Mouse (Mus musculus) hindbrain, embryonic 13.5 days (tissue): ENCODE measurements at regions not wholly inside any gene's neighbourhood (a gene's known extent, or its start where the extent isn't known, plus 50 kb on each side); places are given as distances from the start of the nearest gene placed in this dataset.

ENCODE experiments used
- ATAC-seq: fragments of 200-750 bp; cut with Nextera tagmentation; 2 replicates; pipeline ENCODE4 v1.8.0; 2017; ENCODE audit warnings: moderate TSS enrichment; ENCODE audit not compliant: low FRiP score
- H3K27ac ChIP-seq: fragments of 300-500 bp; sonication (generic); 2 replicates; pipeline ENCODE4 v1.5.1; 2015; ENCODE audit warnings: inconsistent platforms, mild to moderate bottlenecking, moderate library complexity
- H3K27me3 ChIP-seq: fragments of 300-500 bp; sonication (generic); 2 replicates; pipeline ENCODE4 v1.6.1; 2015; ENCODE audit warnings: mild to moderate bottlenecking, inconsistent platforms
- H3K36me3 ChIP-seq: fragments of 300-500 bp; sonication (generic); 2 replicates; pipeline ENCODE4 v1.6.1; 2015; ENCODE audit warnings: mild to moderate bottlenecking, inconsistent platforms
- H3K4me1 ChIP-seq: fragments of 300-500 bp; sonication (generic); replicated peaks from 2 replicates; pipeline ENCODE4 v1.6.1; 2015; ENCODE audit warnings: inconsistent platforms
- H3K4me2 ChIP-seq: fragments of 300-500 bp; sonication (generic); 2 replicates; pipeline ENCODE4 v1.6.1; 2015; ENCODE audit warnings: inconsistent platforms, mild to moderate bottlenecking, moderate library complexity
- H3K4me3 ChIP-seq: fragments of 300-500 bp; sonication (generic); 2 replicates; pipeline ENCODE4 v1.5.1; 2015; ENCODE audit warnings: mild to moderate bottlenecking, inconsistent platforms
- H3K9ac ChIP-seq: fragments of 300-500 bp; sonication (generic); 2 replicates; pipeline ENCODE4 v1.6.1; 2015; ENCODE audit warnings: mild to moderate bottlenecking, inconsistent platforms
- H3K9me3 ChIP-seq: fragments of 300-500 bp; sonication (generic); 2 replicates; pipeline ENCODE4 v1.6.1; 2016; ENCODE audit warnings: inconsistent platforms
- WGBS: fragments of 180-500 bp; shearing (Covaris S2); methylation state at CpG from one replicate; pipeline ENCODE4 v1.1.7; 2015; 5-methylcytosine and 5-hydroxymethylcytosine counted together

GRCm38 (mm10) chr13:40605686-40606404 lies 132.3 kb downstream of the Tfap2a start:
- H3K27me3 ChIP-seq = no peaks in the 10 kb centered on the region
- peak overlapping the region; percentile 55 for H3K4me2 ChIP-seq
- H3K4me1 ChIP-seq = peaks cover 24% of the 10 kb centered on the region
- H3K9me3 ChIP-seq = no peaks in the 10 kb centered on the region
- H3K9ac ChIP-seq = peak overlapping the region; percentile 63
- no peak; the same call in none of the 2 replicates for ATAC-seq
- WGBS = 54% methylated on average over 16 of the region's 16 CpGs
- no peaks in the 10 kb centered on the region for H3K36me3 ChIP-seq
- H3K4me3 ChIP-seq = peak overlapping the region; percentile 35
- peak overlapping the region; percentile 82 for H3K27ac ChIP-seq

DNA sequence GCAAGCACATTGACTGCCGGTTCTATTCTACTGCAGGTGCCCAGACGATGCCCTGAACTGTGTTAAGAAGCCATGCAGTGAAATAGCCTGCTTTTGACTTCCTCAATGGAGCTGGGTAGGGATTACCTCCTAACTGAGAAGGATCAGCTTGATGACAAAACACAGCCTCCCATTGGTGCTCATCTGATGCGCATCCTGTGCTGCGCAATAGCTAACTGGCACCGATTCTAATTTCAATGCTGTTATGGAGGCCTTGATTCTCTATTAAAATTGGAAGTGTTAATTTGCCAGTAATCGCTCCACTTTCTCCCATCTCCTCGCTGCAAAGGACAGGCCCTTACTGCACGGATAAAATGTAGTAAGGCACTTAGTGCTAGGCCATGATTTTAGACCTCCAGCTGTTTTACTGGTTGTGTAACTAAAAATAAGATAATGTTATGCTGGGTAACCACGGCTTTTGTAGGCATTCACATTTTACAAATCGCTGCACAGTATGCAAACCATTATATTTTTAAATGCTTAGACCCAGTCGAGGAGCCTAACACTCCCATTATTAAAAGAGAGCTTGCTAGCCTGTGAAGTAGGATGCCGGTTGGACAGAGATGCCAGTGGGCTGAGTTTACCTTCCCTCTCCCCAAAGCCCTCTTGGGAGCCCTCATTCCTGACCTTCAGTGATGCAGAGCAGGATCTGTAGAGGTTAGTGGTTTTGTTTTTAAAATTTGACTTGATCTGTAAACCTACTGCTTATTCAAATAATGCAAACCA lies 163.0 kb downstream of the Tfap2a start:
- no peaks in the 10 kb centered on the region for H3K27me3 ChIP-seq
- H3K4me2 ChIP-seq = no peak overlapping the region
- WGBS = 77% methylated on average over 12 of the region's 12 CpGs
- no peaks in the 10 kb centered on the region for H3K36me3 ChIP-seq
- no peaks in the 10 kb centered on the region for H3K9me3 ChIP-seq
- no peak overlapping the region for H3K9ac ChIP-seq
- no peak for ATAC-seq
- no peak overlapping the region for H3K4me3 ChIP-seq
- no peak overlapping the region for H3K27ac ChIP-seq
- no peaks in the 10 kb centered on the region for H3K4me1 ChIP-seq

- no peak overlapping the region for H3K4me2 ChIP-seq
- whole genome bisulfite sequencing = 55% methylated on average over 5 of the region's 5 CpGs
Measured at GRCm38 (mm10) chr13:40569461-40569860, 168.7 kb downstream of the Tfap2a start.

GRCm38 (mm10) chr13:40567821-40568220 lies 170.4 kb downstream of the Tfap2a start:
- Histone ChIP-seq H3K4me2 (no peak overlapping the region), H3K9ac (no peak overlapping the region), H3K27ac (no peak overlapping the region), H3K4me3 (no peak overlapping the region), H3K27me3 (no peaks in the 10 kb centered on the region), H3K36me3 (no peaks in the 10 kb centered on the region), H3K9me3 (no peaks in the 10 kb centered on the region), H3K4me1 (no peaks in the 10 kb centered on the region)
- WGBS = 90% methylated on average over 3 of the region's 3 CpGs
- ATAC-seq = no peak

More at GRCm38 (mm10) chr13:40569461-40569860, 168.7 kb downstream of the Tfap2a start:
- Histone ChIP-seq H3K9me3 (no peaks in the 10 kb centered on the region), H3K27ac (no peak overlapping the region), H3K9ac (no peak overlapping the region), H3K4me3 (no peak overlapping the region), H3K4me1 (no peaks in the 10 kb centered on the region), H3K36me3 (no peaks in the 10 kb centered on the region), H3K27me3 (no peaks in the 10 kb centered on the region)
- no peak for ATAC-seq

GRCm38 (mm10) chr13:40564351-40564750 lies 173.8 kb downstream of the Tfap2a start:
- H3K27ac ChIP-seq = no peak overlapping the region
- no peak for ATAC-seq

GRCm38 (mm10) chr13:40554368-40554767 lies 183.8 kb downstream of the Tfap2a start:
- H3K9me3 ChIP-seq = no peaks in the 10 kb centered on the region
- H3K27me3 ChIP-seq = no peaks in the 10 kb centered on the region
- H3K27ac ChIP-seq = no peak overlapping the region
- no peak overlapping the region for H3K9ac ChIP-seq
- no peak overlapping the region for H3K4me2 ChIP-seq
- no peaks in the 10 kb centered on the region for H3K36me3 ChIP-seq
- no peaks in the 10 kb centered on the region for H3K4me1 ChIP-seq
- ATAC-seq = no peak
- H3K4me3 ChIP-seq = no peak overlapping the region
- 67% methylated on average over 7 of the region's 7 CpGs for WGBS

More at GRCm38 (mm10) chr13:40564351-40564750, 173.8 kb downstream of the Tfap2a start:
- Histone ChIP-seq H3K4me3 (no peak overlapping the region), H3K9ac (no peak overlapping the region), H3K36me3 (no peaks in the 10 kb centered on the region), H3K9me3 (no peaks in the 10 kb centered on the region), H3K4me2 (no peak overlapping the region), H3K4me1 (no peaks in the 10 kb centered on the region), H3K27me3 (no peaks in the 10 kb centered on the region)

DNA sequence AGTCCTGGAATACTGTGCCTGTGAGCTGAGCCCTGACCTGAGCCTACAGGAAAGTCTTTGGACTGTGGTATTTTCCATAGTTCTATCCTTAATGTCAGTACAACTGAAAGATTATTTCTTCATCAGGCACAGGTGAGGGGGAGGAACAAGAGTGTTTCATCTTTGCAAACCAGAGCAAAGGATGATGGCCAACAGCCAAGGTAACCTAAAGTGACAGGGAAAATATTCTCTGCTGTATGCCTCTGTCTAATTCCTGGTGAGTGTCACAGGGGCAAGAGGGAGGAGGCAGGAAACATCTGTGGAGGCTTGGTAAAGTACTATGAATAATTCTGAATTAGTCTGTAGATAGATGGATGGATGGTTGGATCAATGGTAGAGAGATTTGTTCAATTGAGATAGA lies 164.3 kb upstream of the Ofcc1 start:
- Histone ChIP-seq H3K4me1 (no peaks in the 10 kb centered on the region), H3K36me3 (no peaks in the 10 kb centered on the region), H3K4me2 (no peak overlapping the region), H3K27ac (no peak overlapping the region), H3K9me3 (no peaks in the 10 kb centered on the region), H3K9ac (no peak overlapping the region), H3K27me3 (no peaks in the 10 kb centered on the region), H3K4me3 (no peak overlapping the region)
- no peak for ATAC-seq

- Histone ChIP-seq H3K4me3 (no peak overlapping the region), H3K9me3 (no peaks in the 10 kb centered on the region), H3K27ac (no peak overlapping the region), H3K4me2 (no peak overlapping the region), H3K27me3 (no peaks in the 10 kb centered on the region), H3K9ac (no peak overlapping the region), H3K4me1 (no peaks in the 10 kb centered on the region), H3K36me3 (no peaks in the 10 kb centered on the region)
- ATAC-seq = no peak
- 65% methylated on average over 2 of the region's 2 CpGs for WGBS
Measured at GRCm38 (mm10) chr13:40523115-40523514, 161.9 kb upstream of the Ofcc1 start.

DNA sequence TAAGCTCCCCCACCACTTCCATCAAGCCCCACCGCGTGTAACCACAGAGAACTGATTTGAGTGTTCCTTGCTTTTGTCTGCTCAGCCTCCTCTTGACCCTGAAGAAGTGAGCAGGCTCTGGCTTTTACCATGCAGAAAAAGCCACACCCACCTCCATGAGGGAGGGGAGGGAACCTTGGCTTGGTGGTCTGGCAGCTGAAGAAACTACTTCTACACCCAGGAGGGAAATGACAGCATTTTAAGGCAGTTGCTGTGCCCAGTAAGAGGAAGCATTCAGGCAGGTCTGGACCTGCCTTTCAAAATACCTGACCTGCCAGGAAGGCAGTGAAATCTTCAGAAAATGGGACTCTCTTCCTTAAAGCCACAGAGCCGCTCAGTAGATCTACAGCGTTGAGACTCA lies 156.9 kb upstream of the Ofcc1 start:
- no peaks in the 10 kb centered on the region for H3K9me3 ChIP-seq
- H3K27ac ChIP-seq = no peak overlapping the region
- H3K4me2 ChIP-seq = no peak overlapping the region
- ATAC-seq = no peak
- no peaks in the 10 kb centered on the region for H3K4me1 ChIP-seq
- H3K4me3 ChIP-seq = no peak overlapping the region
- no peak overlapping the region for H3K9ac ChIP-seq
- no peaks in the 10 kb centered on the region for H3K27me3 ChIP-seq
- H3K36me3 ChIP-seq = no peaks in the 10 kb centered on the region
- WGBS = 64% methylated on average over 4 of the region's 4 CpGs

DNA sequence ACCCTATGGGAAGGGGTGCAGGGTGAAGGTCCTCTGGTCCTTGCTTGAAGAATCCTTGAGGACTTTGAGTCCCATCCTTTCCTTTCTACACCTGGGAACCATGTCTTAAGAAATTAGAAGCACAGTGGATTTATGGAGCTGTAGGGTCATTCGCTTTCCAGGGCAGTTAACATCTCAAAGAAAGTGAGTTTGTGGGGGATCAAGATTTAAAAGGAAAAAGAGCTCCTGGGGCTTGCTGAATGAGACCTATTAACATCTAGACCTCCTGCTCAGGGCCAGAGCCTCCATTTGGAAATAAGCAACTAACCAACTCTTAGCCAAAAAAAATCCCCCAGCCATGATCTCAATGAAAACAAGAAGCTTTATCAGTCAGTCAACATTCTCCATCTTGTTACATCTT lies 148.0 kb upstream of the Ofcc1 start:
- H3K36me3 ChIP-seq = no peaks in the 10 kb centered on the region
- H3K4me1 ChIP-seq = 0 out of 2 replicates have a peak, but pooled peaks cover 3% of the 10 kb centered on the region
- no peak overlapping the region for H3K9ac ChIP-seq
- H3K27me3 ChIP-seq = no peaks in the 10 kb centered on the region
- no peak overlapping the region for H3K4me2 ChIP-seq
- H3K27ac ChIP-seq = no peak overlapping the region
- 48% methylated on average over 1 of the region's 1 CpGs for WGBS
- no peaks in the 10 kb centered on the region for H3K9me3 ChIP-seq
- H3K4me3 ChIP-seq = no peak overlapping the region
- ATAC-seq = no peak

DNA sequence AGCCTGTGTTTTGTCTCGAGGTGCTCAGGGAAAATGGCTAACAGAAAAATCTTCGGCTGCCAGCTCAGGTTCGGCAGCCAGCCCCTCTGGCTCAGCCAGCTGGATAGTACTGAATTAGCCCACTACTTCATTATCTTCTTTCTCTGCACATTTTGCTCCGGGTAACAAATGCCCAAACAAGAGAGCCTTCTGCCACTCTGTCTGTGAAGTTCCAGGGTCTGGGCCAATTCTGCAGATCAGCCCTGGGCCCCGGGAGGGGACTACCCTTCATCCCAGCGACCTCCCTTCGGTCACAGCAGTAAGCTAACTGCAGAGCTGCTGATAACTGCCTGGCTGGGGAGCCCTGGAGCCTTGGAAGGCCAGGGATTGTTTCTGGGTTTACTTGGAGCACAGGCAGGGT lies 119.6 kb upstream of the Ofcc1 start:
- ATAC-seq = peak; percentile 49; the same call in 1 of the 2 replicates
- Histone ChIP-seq H3K9me3 (no peaks in the 10 kb centered on the region), H3K27ac (peak overlapping the region; percentile 18; the same call in 1 of the 2 replicates)

DNA sequence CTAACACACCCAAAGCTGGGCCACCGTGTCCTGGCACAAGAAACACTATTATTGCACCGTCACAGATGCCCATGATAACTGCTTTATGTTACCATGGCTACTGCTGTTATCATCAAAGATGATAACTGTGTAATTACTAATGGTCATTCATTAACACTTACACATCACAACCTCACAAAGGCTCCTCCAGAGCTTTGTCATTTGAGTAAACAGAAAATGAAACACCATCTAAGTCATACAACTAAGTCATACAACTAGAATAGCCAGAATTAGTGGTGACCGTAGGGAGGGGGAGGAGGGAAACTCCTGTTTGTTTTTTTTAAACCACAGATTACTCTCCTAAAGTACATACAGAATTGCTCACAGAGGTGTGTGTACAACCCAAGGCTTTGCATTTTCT lies 111.4 kb upstream of the Ofcc1 start:
- Histone ChIP-seq H3K9me3 (no peaks in the 10 kb centered on the region), H3K36me3 (no peaks in the 10 kb centered on the region), H3K9ac (no peak overlapping the region), H3K27ac (no peak overlapping the region), H3K27me3 (no peaks in the 10 kb centered on the region), H3K4me1 (no peaks in the 10 kb centered on the region), H3K4me3 (no peak overlapping the region), H3K4me2 (no peak overlapping the region)
- 82% methylated on average over 3 of the region's 3 CpGs for WGBS
- ATAC-seq = no peak

More for the DNA sequence above, 119.6 kb upstream of the Ofcc1 start:
- Histone ChIP-seq H3K4me2 (no peak overlapping the region), H3K4me3 (no peak overlapping the region), H3K9ac (no peak overlapping the region), H3K27me3 (no peaks in the 10 kb centered on the region), H3K4me1 (peaks cover 6% of the 10 kb centered on the region), H3K36me3 (no peaks in the 10 kb centered on the region)
- 48% methylated on average over 7 of the region's 7 CpGs for WGBS

- no peaks in the 10 kb centered on the region for H3K27me3 ChIP-seq
- no peaks in the 10 kb centered on the region for H3K4me1 ChIP-seq
- H3K4me2 ChIP-seq = no peak overlapping the region
- no peak for ATAC-seq
- no peak overlapping the region for H3K27ac ChIP-seq
- H3K36me3 ChIP-seq = no peaks in the 10 kb centered on the region
- H3K4me3 ChIP-seq = no peak overlapping the region
- no peaks in the 10 kb centered on the region for H3K9me3 ChIP-seq
- H3K9ac ChIP-seq = no peak overlapping the region
- 93% methylated on average over 7 of the region's 7 CpGs for WGBS
Measured at GRCm38 (mm10) chr13:40469162-40469561, 107.9 kb upstream of the Ofcc1 start.
